Mouse (Mus musculus) CD4-positive helper T cell, adult 2 months (primary cell): ENCODE measurements around the gene Elfn1.

Source experiments
- DNase-seq: peaks from one replicate; pipeline ENCODE4 v3.0.0-alpha.2; 2012; ENCODE audit warnings: low read depth, missing footprints, low spot score

Elfn1 gene

DNA sequence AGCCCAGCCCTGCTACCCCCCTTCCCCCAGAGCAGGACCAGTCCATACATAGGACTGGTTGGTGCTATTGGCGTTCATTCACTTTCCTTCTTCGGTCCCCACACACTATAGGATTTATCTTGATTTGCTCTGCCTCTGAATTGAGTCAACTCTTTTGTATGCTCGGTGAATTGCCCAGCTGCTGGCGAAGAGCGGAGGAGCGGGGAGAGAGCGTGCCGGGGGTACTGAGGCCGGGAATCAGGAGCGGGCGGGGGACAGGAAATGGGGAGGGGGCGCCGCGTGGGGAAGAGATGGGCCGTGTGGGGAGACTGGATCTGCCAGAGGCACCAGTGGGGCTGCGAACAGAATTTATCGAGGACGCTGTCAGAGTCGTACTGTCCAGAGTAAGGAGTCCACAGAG is 3.8 kb downstream of the Elfn1 start:
- DNase-seq, result no peak

DNA sequence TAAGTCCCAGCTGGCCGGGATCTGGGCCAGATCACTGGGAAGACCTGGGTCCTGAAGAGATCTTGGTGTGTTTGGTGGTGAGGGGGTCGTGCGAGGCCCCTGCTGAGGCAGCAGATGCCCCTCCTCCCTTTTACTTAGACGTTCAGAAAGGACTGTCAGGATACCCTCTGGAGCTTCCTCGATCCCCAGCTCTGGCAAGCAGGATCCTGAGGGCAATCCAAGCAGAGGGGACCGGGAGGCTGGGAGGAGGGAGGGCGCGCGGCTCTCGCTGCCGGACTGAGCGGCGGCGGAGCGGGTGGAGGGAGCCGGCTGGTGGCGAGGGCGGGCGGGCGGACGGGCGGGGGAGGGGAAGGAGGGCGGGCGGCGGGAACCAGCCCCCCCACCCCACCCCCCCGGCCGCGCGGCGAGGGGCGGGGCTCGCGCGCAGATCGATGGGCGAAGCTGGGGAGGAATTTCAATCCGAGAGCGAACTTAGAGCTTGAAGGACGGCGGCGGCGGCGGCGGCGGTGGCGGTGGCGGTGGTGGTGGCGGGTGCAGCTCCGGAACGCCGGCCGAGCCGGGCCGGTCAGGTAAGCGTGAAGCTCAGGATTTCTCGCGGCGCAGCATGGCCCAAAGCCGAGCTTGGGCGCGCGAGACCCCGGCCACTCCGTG is 4.5 kb downstream of the Elfn1 start:
- DNase-seq, result peak; percentile 25

DNA sequence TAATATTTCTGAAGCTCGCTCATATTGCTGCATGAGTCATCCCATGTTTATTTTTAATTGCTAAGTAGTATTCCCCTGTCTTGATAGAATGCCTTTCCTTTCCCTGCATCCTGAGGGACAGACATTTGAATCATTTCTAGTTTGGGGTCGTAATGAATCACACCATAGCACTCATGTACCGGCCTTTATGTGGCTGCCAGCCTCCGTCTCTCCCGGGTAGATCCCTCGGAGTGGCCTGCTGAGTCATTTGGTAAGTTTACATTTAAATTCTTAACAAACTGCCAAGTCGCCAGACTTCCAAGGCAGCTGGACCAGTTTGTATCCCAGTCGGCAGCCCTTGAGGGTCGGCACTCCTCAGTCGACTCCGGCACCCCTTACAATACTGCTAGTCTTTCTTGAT is 13.9 kb downstream of the Elfn1 start:
- no peak for DNase-seq

- DNase-seq, result no peak
Observed at GRCm38 (mm10) chr5:139923867-139924266, 16.1 kb downstream of the Elfn1 start.

- no peak for DNase-seq
Observed at GRCm38 (mm10) chr5:139930102-139930501, 22.4 kb downstream of the Elfn1 start.

DNA sequence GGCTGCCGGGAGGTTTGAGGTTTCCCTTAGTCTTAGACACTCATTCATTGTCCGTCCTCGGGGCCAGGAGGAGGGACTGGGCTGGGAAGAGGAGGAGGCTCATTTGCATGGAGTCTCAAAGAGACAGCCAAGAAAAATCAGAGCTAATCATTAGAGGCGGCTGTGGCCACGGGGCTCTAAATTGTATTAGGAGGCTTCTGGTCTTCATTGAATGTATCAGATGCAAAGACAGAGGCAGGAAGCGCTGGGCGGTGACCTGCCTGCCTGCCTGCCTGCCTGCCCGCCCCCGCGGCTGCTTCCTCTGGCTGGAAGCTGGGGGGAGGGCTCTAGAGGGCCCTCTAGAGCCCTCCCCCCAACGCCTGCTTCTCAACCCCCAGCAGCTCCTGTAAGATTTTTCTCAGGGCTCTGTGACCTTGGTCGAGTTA is 23.2 kb downstream of the Elfn1 start:
- DNase-seq, result peak; percentile 77

DNA sequence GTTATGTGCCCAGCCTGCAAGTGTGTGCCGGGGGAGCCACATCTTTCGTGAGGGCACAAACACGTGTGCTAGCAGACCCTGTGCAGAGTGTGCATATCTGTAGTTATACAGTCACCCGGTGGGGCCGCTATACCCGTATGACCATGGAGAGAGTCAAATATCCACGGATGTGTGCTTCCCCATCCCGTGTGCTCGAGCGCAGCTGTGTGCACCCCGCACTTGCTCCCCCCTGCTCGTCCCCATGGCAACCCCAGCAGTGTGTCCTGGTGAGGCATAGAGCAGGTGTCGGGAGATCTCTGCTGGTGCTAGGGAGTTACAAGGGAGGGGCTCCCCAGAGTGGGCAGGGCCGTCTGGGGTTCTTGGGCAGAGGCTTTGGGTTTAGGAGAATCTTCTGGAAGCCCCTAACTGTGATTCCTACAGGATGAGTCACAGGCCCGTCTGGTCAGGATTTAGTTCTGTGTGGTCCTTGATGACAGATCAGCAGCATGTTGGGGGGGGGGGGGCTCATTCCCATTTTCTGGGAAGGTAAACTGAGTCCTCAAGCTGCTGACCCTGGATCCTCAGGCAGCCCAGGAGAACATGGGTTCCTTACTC is 24.3 kb downstream of the Elfn1 start:
- DNase-seq, result peak; percentile 60

DNA sequence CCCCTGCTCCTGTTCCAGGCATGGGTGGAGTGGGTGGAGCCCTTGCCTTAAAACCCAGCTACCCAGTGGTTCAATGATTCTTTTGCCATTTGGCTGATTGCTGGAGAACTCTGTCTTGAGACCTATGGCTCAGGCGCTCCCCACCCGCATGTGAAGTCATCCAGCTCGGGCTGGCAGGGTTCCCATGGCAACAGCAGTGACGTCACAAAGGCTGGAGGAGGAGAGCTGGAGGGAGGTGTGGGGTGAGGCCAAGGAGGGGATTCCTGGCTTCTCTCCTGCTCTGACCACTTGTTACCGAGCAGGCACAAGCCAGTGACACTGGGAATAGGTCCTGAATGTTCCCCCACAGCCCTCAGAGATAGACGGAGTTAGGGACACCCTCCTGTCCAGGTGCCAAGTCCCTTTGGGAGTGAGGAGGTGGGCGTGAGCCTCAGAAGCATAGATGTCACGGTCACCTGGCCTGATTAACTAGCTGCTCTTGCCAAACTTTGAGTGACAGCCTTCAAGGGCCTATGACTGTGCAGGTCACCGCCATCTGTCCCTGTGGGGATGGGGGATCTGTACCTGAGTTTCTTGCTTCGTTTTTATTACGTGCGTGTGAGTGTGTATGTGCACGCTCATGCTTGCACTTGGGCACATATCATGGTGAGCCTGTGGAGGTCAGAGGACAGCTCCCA is 25.0 kb downstream of the Elfn1 start:
- peak; percentile 78 for DNase-seq

GRCm38 (mm10) chr5:139933476-139933875 is 25.7 kb downstream of the Elfn1 start:
- DNase-seq, result peak; percentile 66

GRCm38 (mm10) chr5:139936431-139936830 is 28.7 kb downstream of the Elfn1 start:
- no peak for DNase-seq

GRCm38 (mm10) chr5:139944697-139945096 is 37.0 kb downstream of the Elfn1 start:
- no peak for DNase-seq

DNA sequence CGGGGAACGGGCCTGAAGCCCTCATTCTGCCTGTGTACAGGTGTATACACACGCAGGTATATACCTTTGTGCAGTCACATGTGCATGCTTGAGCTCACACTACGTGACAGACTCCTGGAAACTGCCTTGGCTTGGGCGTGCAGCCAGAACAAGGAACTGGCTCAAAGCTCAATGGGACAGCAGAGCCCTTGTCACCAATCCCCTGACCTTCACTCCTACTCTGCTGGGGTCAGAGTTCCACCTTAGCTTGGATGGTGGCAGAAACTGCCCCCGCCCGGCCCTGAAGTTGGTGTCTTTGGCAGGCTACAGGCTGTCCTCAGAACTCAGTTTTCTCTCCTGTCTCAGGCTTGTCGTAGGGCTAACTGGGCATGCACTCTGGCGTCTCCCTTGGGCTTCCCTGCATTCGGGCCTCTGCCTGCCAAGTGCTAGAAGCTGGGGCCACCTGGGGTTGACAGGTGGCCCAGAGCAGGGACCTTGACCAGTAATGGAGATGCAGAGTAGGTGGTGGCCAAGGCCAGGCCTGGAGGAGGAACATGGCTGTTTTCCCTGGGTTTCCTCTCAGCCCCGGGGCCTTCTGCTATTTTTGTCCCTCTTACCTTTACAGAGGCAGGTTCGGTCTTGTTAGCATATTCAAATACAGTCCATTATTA is 38.1 kb downstream of the Elfn1 start:
- DNase-seq, result no peak

- DNase-seq, result peak; percentile 30
Observed at GRCm38 (mm10) chr5:139947446-139947845, 39.7 kb downstream of the Elfn1 start.

DNA sequence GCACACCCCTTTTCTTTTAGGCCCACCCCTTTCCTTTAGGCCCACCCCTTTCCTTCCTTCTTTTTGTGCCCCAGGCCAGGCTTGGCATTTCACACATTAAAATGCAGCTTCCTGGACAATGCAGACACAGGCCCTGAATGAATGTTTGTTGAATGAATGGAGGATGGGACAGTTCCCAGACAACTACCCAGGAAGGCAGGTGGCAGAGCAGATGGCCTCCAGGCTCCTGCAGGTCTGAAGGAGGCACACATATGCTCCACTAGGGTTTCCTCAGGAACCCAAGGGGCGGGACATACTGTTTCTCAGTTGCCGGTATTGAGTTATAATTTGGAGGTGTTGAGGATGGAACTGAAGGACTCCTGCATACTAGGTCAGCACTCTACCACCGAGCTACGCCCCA is 40.8 kb downstream of the Elfn1 start:
- DNase-seq, result no peak

DNA sequence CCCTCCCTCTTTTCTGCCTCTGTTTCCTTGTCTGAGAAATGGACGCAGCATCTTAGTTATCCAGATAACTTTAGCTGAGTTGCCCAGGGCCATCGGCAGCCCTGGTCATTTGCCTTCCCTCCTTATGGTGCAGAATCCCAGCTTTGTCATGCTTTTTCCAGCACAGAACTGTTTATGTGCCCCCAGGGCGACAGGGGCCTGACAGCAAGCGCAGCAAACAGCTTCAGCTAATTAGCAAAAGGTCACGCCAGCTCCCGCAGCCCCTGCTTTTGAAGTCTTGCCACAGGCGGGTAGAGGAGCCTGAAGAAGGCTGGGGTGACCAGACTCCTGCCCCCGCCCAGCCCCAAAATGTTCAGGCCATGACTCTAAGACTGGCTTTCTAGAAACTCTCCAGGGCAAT is 41.6 kb downstream of the Elfn1 start:
- DNase-seq, result no peak

DNA sequence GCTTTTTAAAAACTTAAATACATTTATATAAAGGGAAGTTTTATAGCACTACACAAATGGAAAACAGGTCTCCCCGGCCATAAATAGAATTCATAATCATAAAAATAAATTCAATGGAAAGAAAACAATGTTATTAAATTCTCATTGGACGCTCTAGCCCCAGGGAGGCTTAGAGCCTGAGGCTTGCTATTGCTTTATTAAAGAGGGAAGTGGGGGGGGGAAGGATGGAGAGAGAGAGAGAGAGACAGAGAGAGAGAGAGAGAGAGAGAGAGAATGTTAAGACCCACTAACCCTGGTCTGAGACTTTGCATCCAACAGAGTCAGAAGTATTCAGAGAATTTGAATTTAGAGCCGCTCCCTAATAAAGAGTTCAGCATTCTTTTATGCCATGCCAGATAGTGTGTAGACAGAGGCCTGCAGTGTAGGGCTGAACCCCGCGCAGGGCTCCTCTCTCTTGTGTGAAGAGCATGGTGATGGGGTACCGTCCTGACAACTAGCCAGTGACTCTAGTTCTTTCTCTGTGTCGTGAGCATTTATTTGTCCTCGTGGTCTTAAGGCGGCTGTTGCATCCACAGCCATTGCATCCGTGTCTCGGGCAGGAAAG is 42.3 kb downstream of the Elfn1 start:
- DNase-seq, result no peak

GRCm38 (mm10) chr5:139956859-139957258 is 49.1 kb downstream of the Elfn1 start:
- peak; percentile 29 for DNase-seq

DNA sequence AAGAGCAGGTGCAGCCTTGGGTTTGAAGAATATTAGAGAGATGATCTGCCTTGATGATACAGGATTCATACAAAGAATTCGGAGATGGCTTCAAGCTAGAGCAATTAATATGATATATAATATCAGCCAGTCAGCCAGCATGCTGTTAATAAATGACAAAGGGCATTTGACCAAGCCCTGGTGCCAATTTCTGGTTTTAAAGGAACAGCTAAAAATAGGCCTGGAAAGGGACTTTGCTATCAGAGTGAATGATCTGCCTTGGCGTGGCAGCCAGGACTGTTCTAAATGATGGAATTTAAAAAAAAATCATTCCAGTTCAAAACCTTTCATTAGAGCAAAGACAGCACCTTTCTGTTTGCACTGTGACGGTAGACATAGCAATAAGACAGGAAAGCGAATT is 52.0 kb downstream of the Elfn1 start:
- no peak for DNase-seq

DNA sequence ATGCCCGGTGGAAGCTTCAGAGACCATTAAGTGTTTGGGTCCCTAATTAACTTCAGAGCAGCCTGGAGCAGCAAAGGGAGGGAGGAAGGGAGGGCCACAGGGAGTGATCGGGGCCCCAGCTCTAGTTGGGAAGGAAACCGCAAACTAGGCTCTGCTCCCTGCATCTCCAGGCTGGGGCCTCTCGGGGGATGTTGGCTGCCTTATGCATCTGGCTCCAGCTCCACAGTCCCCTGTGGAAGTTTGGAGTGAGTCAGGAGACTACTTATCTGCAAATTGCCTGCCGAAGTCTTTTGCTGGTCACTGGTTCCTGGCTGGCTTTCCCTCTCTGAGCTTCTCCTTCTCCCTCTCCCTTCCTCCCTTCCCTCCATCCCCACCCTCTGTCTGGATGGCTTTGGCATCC is 56.6 kb downstream of the Elfn1 start:
- DNase-seq, result no peak

GRCm38 (mm10) chr5:139965596-139965995 is 57.9 kb downstream of the Elfn1 start:
- DNase-seq, result no peak

DNA sequence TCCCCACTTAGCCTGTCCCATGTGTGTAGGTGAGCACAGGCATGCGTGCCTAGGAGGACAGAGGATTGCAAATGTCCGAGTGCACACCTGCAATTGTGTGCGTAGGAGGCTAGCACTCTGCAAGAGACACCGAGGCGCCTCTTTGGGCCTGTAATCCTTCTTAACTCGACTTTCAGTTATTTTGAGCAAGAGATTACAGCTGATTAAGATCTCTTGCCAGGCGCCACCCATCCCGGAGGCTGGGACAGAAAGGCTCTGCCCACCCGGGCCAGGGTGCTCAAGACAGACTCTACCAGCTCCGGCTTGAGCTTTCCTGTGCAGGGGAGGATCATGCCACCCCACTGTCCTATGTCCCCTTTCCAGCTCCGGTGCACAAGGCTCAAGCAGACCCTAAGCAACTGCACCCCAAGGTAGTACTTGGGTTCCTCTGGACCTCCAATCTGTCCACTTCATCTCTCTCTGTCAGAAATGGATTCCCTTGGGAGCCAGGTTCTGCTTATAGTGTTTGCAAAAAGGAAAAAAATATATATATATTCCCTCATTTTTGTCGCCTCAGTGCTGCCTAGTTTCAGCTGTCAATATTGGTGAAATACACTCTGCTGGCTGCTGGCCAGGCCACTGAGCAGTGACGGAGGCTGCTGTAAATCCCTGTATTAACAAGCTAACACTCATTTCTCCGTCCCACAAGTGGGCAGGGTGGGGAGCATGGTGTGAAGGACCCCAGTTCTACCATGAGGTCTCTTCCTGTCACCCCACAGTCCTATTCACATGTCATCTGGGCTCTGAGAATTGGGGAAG is 61.6 kb downstream of the Elfn1 start:
- no peak for DNase-seq
